Mouse (Mus musculus) liver, embryonic 14.5 days (tissue): ENCODE results near the gene Ehbp1l1. TPM values are rescaled to one million over a fixed set of nuclear protein-coding genes. Genes with fewer than 3 reads are reported as not detected.

ENCODE experiments used
- ATAC-seq: fragments of 200-750 bp; cut with Nextera tagmentation; 2 replicates; pipeline ENCODE4 v1.8.0; 2017; ENCODE audit warnings: moderate number of reproducible peaks, mild to moderate bottlenecking, moderate library complexity; ENCODE audit not compliant: insufficient read depth
- DNase-seq, 3 experiments: peaks; one replicate each; pipeline ENCODE4 v3.0.0-alpha.2; 2012 to 2013; ENCODE audit warnings: low read depth in 3 of 3, low spot score in 3 of 3
- H3K27ac ChIP-seq: fragments of 300-500 bp; sonication (generic); 2 replicates; pipeline ENCODE4 v1.5.1; 2014; ENCODE audit warnings: moderate library complexity, mild to moderate bottlenecking, control low read depth, inconsistent platforms
- H3K27me3 ChIP-seq: fragments of 300-500 bp; sonication (generic); 2 replicates; pipeline ENCODE4 v1.6.1; 2014; ENCODE audit warnings: mild to moderate bottlenecking, low read length, moderate library complexity; ENCODE audit not compliant: control insufficient read depth, insufficient read depth
- H3K36me3 ChIP-seq: fragments of 300-500 bp; sonication (generic); replicated peaks from 2 replicates; pipeline ENCODE4 v1.6.1; 2014; ENCODE audit warnings: low read depth; ENCODE audit not compliant: control insufficient read depth, insufficient read depth
- H3K4me1 ChIP-seq, 2 experiments: fragments of 200-500 bp in 1 of 2; fragments of 300-500 bp in 1 of 2; sonication (generic) in 1 of 2; replicated peaks; 2 replicates each; pipeline ENCODE4 v1.6.1; 2012 to 2014; ENCODE audit warnings: antibody characterized with exemption in 1 of 2, inconsistent platforms in 1 of 2, low read length in 1 of 2; ENCODE audit not compliant: control insufficient read depth in 2 of 2, insufficient read depth in 2 of 2
- H3K4me2 ChIP-seq: fragments of 300-500 bp; sonication (generic); 2 replicates; pipeline ENCODE4 v1.6.1; 2014; ENCODE audit warnings: low read depth, mild to moderate bottlenecking, control low read depth, moderate library complexity
- H3K4me3 ChIP-seq, 2 experiments: fragments of 200-500 bp in 1 of 2; fragments of 300-500 bp in 1 of 2; sonication (generic) in 1 of 2; 2 replicates each; pipeline ENCODE4 v1.5.1; 2012 to 2014; ENCODE audit warnings: low read depth in 2 of 2, low read length in 2 of 2, mild to moderate bottlenecking in 2 of 2, control low read depth in 1 of 2, inconsistent platforms in 1 of 2, moderate library complexity in 1 of 2; ENCODE audit not compliant: insufficient read depth in 1 of 2
- H3K9ac ChIP-seq: fragments of 300-500 bp; sonication (generic); replicated peaks from 2 replicates; pipeline ENCODE4 v1.6.1; 2014; ENCODE audit warnings: mild to moderate bottlenecking, control low read depth, moderate library complexity
- H3K9me3 ChIP-seq: fragments of 300-500 bp; sonication (generic); 2 replicates; pipeline ENCODE4 v1.6.1; 2016; ENCODE audit warnings: low read length, mixed read lengths; ENCODE audit not compliant: control insufficient read depth
- CTCF ChIP-seq: IDR thresholded peaks from 2 replicates; pipeline ENCODE4 v1.5.1; 2016; ENCODE audit warnings: antibody characterized with exemption, low read depth, control low read depth
- EP300 ChIP-seq: IDR thresholded peaks from 2 replicates; pipeline ENCODE4 v1.6.1; 2016; ENCODE audit warnings: antibody characterized with exemption, low read depth
- WGBS: fragments of 180-500 bp; shearing (Covaris S2); extraction: QIAGEN DNeasy Blood & Tissue Kit; methylation state at CpG from one replicate; pipeline ENCODE4 v1.1.7; 2014; ENCODE audit not compliant: insufficient replicate concordance; 5-methylcytosine and 5-hydroxymethylcytosine counted together
- polyA plus RNA-seq, 2 experiments: library from polyadenylated mRNA; depleted of rRNA in 1 of 2; stranded (reverse) in 1 of 2; unstranded in 1 of 2; fragments of >200 nt; fragmentation: Nextera tagmentation in 1 of 2; extraction: Ambion mirVana in 1 of 2; gene quantifications; 2 replicates each; pipeline versions ENCODE4 v1.2.1 to v1.2.3; 2012 to 2014

Ehbp1l1 gene
- polyA plus RNA-seq, 2 experiments = 66.0 to 95.5 TPM

DNA sequence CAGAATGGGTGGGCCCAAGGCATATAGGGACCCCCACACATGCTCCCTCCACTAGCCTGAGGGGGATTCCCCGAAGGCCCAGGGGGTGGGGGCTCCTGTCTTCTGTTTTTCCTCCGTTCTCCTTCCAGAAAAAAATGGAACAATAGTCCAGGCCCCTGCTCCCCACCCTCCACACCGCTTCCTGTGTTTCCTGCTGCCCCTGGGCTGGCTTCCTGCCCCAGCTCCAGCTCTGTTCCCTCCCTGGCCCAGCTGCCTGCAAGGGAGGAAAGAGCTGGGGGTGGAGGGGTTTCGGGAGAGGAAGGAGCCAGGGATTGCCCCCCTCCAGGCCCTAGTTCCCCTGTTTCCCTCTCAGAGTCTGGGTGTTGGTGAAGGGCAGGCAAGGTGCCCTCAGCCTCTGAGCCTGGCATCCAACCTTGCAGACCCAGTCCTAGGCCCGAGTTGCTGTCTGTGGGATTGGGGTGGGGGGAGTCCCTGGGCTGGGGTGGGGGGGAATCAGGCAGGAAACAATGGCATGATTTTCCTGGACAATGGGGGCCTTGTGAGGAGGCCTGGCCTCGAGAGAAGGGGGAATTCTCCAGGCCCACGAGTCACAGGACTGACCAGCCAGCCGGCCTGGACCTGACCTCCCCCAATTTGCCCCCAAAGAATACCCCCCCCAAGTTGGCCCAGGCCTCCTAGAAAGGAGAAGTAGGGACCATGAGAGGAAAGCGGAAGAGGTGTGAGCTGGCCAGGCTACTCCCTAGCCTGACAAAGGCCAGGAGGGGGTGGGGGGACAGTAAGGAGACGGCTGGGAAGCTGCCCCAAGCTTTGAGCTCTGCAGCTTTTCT lies 33.8 kb downstream of the Ehbp1l1 start:
- Histone ChIP-seq H3K4me3 (peak overlapping the region; percentile 93 to 98), H3K27me3 (no peaks in the 10 kb centered on the region), H3K4me2 (peak overlapping the region; percentile 100), H3K9me3 (no peaks in the 10 kb centered on the region), H3K36me3 (peaks cover 27% of the 10 kb centered on the region), H3K4me1 (peaks cover 10 to 11% of the 10 kb centered on the region in 2 experiments), H3K9ac (0 out of 2 replicates have a peak overlapping the region, but pooled peaks have one; percentile 20), H3K27ac (peak overlapping the region; percentile 6)
- DNase-seq (no peak), ATAC-seq (no peak)
- 49% methylated on average over 10 of the region's 10 CpGs for WGBS
- TF ChIP-seq EP300 (no peak), CTCF (no peak)

DNA sequence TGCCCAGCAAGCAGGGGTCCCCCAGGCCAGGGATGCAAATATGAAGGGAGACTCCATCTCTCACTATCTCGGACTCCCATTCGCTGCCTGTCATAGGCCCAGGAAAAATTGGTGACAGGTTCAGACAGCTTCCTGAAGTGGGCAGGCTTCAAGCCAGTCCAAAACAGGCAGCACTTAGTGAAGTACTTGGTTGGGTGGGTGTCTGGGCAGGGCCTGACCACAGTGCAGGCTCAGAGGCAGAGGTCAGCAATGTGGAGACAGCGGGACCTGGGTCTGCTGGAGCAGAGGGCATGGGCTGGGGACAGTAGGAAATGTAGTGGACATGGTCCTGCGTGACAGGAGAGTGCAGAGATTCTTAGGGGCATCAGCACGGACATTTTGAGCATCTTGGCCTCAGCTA lies 34.5 kb downstream of the Ehbp1l1 start:
- H3K36me3 ChIP-seq = peaks cover 27% of the 10 kb centered on the region
- H3K4me1 ChIP-seq = peaks cover 11 to 14% of the 10 kb centered on the region in 2 experiments
- H3K27ac ChIP-seq = no peak overlapping the region
- peak overlapping the region; percentile 93 to 98 for H3K4me3 ChIP-seq
- no peaks in the 10 kb centered on the region for H3K9me3 ChIP-seq
- peak overlapping the region; percentile 55 for H3K9ac ChIP-seq
- TF ChIP-seq EP300 (no peak), CTCF (0 out of 2 replicates have a peak, but pooled peaks have one; percentile 2)
- no peaks in the 10 kb centered on the region for H3K27me3 ChIP-seq
- peak overlapping the region; percentile 100 for H3K4me2 ChIP-seq
- no peak for ATAC-seq
- 52% methylated on average over 5 of the region's 5 CpGs for WGBS
- no peak for DNase-seq

DNA sequence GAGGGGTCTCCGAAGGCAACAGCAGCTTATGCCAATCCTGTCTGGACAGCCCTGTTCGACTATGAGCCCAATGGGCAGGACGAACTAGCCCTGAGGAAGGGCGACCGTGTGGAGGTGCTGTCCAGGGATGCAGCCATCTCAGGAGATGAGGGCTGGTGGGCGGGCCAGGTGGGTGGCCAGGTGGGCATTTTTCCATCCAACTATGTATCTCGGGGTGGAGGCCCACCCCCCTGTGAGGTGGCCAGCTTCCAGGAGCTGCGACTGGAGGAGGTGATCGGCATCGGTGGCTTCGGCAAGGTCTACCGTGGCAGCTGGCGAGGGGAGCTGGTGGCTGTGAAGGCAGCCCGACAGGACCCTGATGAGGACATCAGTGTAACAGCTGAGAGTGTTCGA lies 35.8 kb downstream of the Ehbp1l1 start:
- Histone ChIP-seq H3K36me3 (peaks cover 27% of the 10 kb centered on the region), H3K27me3 (no peaks in the 10 kb centered on the region), H3K4me3 (peak overlapping the region; percentile 93 to 98), H3K9ac (peak overlapping the region; percentile 92), H3K4me2 (peak overlapping the region; percentile 100), H3K9me3 (no peaks in the 10 kb centered on the region), H3K4me1 (peaks cover 17 to 19% of the 10 kb centered on the region in 2 experiments), H3K27ac (peak overlapping the region; percentile 91; the same call in 1 of the 2 replicates)
- ATAC-seq (no peak), DNase-seq (no peak)
- 47% methylated on average over 15 of the region's 15 CpGs for WGBS
- TF ChIP-seq EP300 (no peak), CTCF (no peak)

DNA sequence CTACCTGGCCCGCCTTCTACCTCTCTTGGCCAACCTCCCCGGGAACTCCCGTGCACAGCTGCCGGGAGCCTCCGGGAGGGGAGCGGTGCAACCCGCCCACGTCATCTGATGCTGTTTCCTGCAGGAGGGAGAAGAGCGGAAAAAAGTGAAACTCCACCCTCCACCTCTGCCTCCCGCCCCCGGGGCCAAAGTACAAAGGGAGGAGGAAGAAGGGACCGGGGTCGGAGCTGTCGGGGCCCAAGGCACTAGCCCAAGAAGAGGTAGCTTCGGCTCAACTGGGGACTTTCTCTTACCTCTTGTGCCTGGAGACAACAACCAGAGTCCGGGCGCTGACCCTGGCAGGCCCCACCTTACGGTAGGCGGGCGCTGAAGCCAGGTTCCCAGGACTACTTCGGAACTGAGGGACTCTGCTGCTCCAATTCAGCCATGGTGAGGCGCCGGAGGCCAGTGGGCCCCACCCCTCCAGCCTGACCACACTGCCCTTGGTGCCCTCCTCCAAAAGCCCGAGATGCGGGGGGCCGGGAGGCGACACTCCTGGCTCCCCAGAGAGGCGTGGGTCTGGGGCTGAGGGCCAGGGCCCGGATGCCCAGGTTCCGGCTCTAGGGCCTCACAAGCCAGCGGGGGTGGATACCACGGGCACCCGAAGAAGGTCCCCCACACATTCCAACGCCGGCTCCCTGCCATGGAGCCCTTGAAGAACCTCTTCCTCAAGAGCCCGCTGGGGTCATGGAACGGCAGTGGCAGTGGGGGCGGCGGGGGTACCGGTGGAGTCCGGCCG lies 36.4 kb downstream of the Ehbp1l1 start:
- 4% methylated on average over 42 of the region's 42 CpGs for WGBS
- Histone ChIP-seq H3K4me2 (peak overlapping the region; percentile 100), H3K9me3 (no peaks in the 10 kb centered on the region), H3K36me3 (peaks cover 27% of the 10 kb centered on the region), H3K27me3 (no peaks in the 10 kb centered on the region), H3K4me1 (peaks cover 17 to 19% of the 10 kb centered on the region in 2 experiments), H3K9ac (peak overlapping the region; percentile 92), H3K27ac (peak overlapping the region; percentile 91), H3K4me3 (peak overlapping the region; percentile 93 to 98)
- DNase-seq (peak; percentile 81 to 87 (median 82)), ATAC-seq (peak; percentile 66)
- TF ChIP-seq CTCF = 0 out of 2 replicates have a peak, but pooled peaks have one; percentile 2
- TF ChIP-seq EP300 = no peak; the same call in 1 of the 2 replicates

DNA sequence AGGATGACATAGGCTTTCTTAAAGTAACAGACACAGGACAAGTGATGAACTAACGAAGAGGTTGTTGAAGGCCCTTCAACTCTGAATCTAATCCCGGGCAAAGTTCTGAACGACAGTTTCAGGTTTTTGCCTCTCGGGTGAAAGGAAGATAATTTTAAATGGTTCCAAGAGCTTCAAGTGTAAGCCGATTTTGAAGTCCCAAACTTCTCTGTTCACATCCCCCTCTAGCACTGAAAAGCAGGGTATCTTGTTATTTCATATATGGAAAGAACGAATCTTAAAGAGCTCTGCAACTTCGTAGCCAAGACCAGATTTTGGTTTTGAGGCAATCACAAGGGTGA lies 37.1 kb downstream of the Ehbp1l1 start:
- Histone ChIP-seq H3K9ac (peak overlapping the region; percentile 92), H3K36me3 (peaks cover 29% of the 10 kb centered on the region), H3K4me1 (peaks cover 17 to 19% of the 10 kb centered on the region in 2 experiments), H3K4me2 (peak overlapping the region; percentile 100), H3K27me3 (no peaks in the 10 kb centered on the region), H3K9me3 (no peaks in the 10 kb centered on the region), H3K4me3 (peak overlapping the region; percentile 93 to 98), H3K27ac (peak overlapping the region; percentile 91)
- ATAC-seq (no peak), DNase-seq (no peak)
- TF ChIP-seq EP300 (no peak), CTCF (no peak)
- under 1% methylated on average over 7 of the region's 7 CpGs for WGBS
